Mouse (Mus musculus) erythroid progenitor cell, adult 5-6 weeks (primary cell): ENCODE data around the gene Slc5a5. TPM values are rescaled to one million over a fixed set of nuclear protein-coding genes. Genes with fewer than 3 reads are reported as not detected.

Source experiments
- ATAC-seq: replicated peaks from 2 replicates; pipeline ENCODE4 v1.8.0; 2016; ENCODE audit warnings: moderate number of reproducible peaks, mild to moderate bottlenecking, moderate TSS enrichment, inconsistent platforms; ENCODE audit not compliant: poor library complexity, low FRiP score, severe bottlenecking
- total RNA-seq, 2 experiments: library from RNA; stranded (forward) in 1 of 2; stranded (reverse) in 1 of 2; fragments of 150-400 nt in 1 of 2; fragments of 186-747, 209-891 nt in 1 of 2; gene quantifications; 2 replicates each; pipeline versions ENCODE4 v1.2.3 to v1.2.4; 2015 to 2017; ENCODE audit warnings: low replicate concordance in 2 of 2

The Slc5a5 gene
- total RNA-seq (2015; ENCODE audit: low replicate concordance) (not detected in 2 replicates), total RNA-seq (2017; ENCODE audit: low replicate concordance) (0.13 TPM in 1 of 2 replicates, not detected in the other)

- ATAC-seq = no peak
Observed at GRCm38 (mm10) chr8:70892022-70892895, at the start of gene Slc5a5. Gene Slc5a5 (minus strand): TSS chr8:70892757.

- ATAC-seq = no peak
Observed at GRCm38 (mm10) chr8:70941478-70941877, 48.9 kb upstream of the Slc5a5 start.

- no peak for ATAC-seq
Observed at GRCm38 (mm10) chr8:70937200-70937599, 44.6 kb upstream of the Slc5a5 start.

GRCm38 (mm10) chr8:70934786-70935185, 42.2 kb upstream of the Slc5a5 start:
- ATAC-seq = no peak

GRCm38 (mm10) chr8:70933036-70933435, 40.5 kb upstream of the Slc5a5 start:
- no peak for ATAC-seq

- ATAC-seq = no peak
Observed at GRCm38 (mm10) chr8:70931731-70932130, 39.2 kb upstream of the Slc5a5 start.

- no peak for ATAC-seq
Observed at GRCm38 (mm10) chr8:70928778-70929322, 36.3 kb upstream of the Slc5a5 start.

GRCm38 (mm10) chr8:70928096-70928495, 35.5 kb upstream of the Slc5a5 start:
- ATAC-seq = no peak

GRCm38 (mm10) chr8:70926396-70926795, 33.8 kb upstream of the Slc5a5 start:
- no peak for ATAC-seq

- no peak for ATAC-seq
Observed at GRCm38 (mm10) chr8:70925754-70926153, 33.2 kb upstream of the Slc5a5 start.

GRCm38 (mm10) chr8:70924151-70924550, 31.6 kb upstream of the Slc5a5 start:
- ATAC-seq = no peak

- no peak for ATAC-seq
Observed at GRCm38 (mm10) chr8:70920049-70920922, 27.7 kb upstream of the Slc5a5 start.

- ATAC-seq = no peak
Observed at GRCm38 (mm10) chr8:70914704-70915103, 22.1 kb upstream of the Slc5a5 start.

- no peak for ATAC-seq
Observed at GRCm38 (mm10) chr8:70913523-70913922, 21.0 kb upstream of the Slc5a5 start.

- ATAC-seq = no peak
Observed at GRCm38 (mm10) chr8:70912955-70913354, 20.4 kb upstream of the Slc5a5 start.

GRCm38 (mm10) chr8:70911596-70911995, 19.0 kb upstream of the Slc5a5 start:
- ATAC-seq = no peak

- ATAC-seq = no peak
Observed at GRCm38 (mm10) chr8:70907518-70907917, 15.0 kb upstream of the Slc5a5 start.

- ATAC-seq = peak; percentile 91
Observed at GRCm38 (mm10) chr8:70905831-70906736, 13.5 kb upstream of the Slc5a5 start, which contains the start of gene Map1s. Gene Map1s (plus strand): TSS chr8:70905932.

GRCm38 (mm10) chr8:70905463-70905830, 12.9 kb upstream of the Slc5a5 start:
- ATAC-seq = peak; percentile 35
